Mouse (Mus musculus) hindlimb bud, embryonic 11.5 days (tissue): ENCODE measurements around the gene Pwp1.
"Not testable (repeated sequence)": the region's sequence is repeated elsewhere in the genome, so short reads cannot be mapped to it uniquely, and the experiment has no call there.

ENCODE experiments used
- DNase-seq: peaks from one replicate; pipeline ENCODE4 v3.0.0-alpha.2; 2012; ENCODE audit warnings: low read depth, low spot score; ENCODE audit errors: extremely low spot score

Pwp1 gene

GRCm38 (mm10) chr10:85829085-85829853, at the start of gene Pwp1:
Gene Pwp1 (plus strand): TSS chr10:85829494.
- not testable (repeated sequence) for DNase-seq

- DNase-seq, result not testable (repeated sequence)
Observed at GRCm38 (mm10) chr10:85822143-85822696, 7.1 kb upstream of the Pwp1 start.

DNA sequence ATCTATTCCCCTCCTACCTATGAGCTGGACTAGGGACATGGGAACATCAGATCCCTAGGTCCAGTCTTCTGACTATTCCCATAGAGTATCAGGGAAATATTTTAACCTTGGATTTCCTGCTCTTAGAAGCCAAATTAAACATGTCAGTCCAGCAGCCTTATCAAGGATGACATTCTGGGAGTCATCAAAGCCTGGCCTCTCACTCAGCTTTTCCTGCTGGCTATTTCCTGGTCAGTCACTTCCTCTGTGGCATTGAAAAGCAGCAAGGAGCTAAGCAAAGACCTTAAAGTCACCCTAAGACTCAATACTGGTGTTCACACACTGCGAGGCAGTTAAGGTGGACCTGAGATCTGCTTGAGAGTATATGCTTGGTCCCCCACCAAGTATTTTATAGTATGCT, 5.5 kb upstream of the Pwp1 start:
- DNase-seq, result not testable (repeated sequence)

GRCm38 (mm10) chr10:85828722-85829084, 591 bp upstream of the Pwp1 start:
- DNase-seq, result not testable (repeated sequence)

- DNase-seq, result no peak
Observed at GRCm38 (mm10) chr10:85846105-85846862, 17.0 kb downstream of the Pwp1 start.

GRCm38 (mm10) chr10:85871698-85872478, 42.6 kb downstream of the Pwp1 start:
- peak; percentile 56 for DNase-seq

- DNase-seq, result no peak
Observed at GRCm38 (mm10) chr10:85872479-85872773, 43.1 kb downstream of the Pwp1 start.

DNA sequence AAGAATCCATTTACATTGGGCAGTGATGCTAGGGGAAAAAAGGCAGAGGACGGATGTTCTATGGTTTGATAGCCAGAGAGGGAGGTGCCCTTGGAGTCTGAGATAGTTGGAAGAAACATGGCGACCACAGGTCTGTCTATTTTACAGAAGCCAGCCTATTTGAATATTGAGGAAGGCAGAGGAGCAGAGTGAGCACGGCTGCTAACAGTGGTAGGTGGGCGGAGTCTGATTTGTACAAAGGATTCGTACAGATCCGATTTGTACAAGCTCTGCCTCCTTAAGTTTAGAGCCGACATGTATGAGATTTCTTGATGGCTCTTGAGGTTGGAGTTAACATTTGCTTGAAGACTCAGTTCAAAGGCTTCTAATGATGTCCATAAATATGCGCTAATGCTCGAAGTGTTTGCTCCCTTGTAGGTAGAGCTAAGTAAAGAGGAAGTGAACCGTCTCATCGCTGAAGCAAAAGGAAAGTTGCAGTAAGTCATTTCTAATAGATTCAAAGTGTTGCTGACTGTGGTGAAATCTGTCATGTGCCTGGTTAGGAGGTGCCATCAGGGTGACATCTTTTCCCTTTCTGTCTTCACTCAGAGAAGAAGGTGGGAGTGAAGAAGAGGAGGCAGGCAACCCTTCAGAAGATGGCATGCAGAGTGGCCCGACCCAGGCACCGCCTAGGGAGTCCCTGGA, 44.7 kb downstream of the Pwp1 start:
- no peak for DNase-seq

GRCm38 (mm10) chr10:85875812-85876211, 46.5 kb downstream of the Pwp1 start:
- DNase-seq, result no peak

- no peak for DNase-seq
Observed at GRCm38 (mm10) chr10:85879886-85880486, 50.7 kb downstream of the Pwp1 start.

GRCm38 (mm10) chr10:85916498-85917309, 87.4 kb downstream of the Pwp1 start, which contains the start of gene Prdm4:
Gene Prdm4 (minus strand): TSS chr10:85917142.
- peak; percentile 94 for DNase-seq

DNA sequence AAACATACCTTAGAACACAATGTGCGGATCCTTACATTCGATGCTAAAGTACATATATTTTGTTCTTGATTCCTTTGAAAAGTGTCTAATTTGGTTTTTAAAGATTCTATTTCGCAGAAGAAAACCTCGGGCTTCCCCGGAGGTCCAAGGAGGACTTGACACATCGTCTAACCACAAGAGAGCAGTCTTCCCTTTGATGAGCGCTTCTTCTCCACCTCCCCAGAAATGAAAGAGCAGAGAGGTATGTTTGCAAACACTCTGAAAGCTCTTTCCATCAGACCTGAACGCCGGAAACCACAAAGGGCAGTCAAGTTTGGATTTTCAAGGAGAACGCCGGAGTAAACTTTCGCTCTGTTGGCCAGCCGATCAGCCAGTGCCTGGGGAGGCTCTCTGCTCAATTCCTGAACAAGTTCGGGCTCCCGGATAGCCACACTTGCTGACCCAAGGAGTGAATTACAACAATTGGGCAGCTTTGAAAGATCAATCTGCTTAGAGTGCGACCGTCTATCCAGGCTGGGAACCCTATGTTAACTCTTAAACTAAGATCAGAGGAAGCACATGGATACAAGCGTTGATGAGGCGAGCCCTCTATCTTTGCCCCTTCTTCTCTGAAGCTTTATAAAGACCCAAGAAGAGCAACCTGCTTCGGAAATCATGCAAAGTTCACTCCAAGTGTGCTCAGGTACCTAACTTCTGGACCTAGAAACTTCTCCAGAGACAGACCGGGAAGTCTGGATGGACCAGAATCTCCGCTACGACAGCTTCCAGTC, 98.6 kb downstream of the Pwp1 start, which contains the start of gene Ascl4:
TSS of gene Ascl4 (plus strand) at position 6 of the 770 bp plus-strand sequence.
- DNase-seq, result no peak

GRCm38 (mm10) chr10:85928499-85929207, 99.4 kb downstream of the Pwp1 start:
- no peak for DNase-seq

DNA sequence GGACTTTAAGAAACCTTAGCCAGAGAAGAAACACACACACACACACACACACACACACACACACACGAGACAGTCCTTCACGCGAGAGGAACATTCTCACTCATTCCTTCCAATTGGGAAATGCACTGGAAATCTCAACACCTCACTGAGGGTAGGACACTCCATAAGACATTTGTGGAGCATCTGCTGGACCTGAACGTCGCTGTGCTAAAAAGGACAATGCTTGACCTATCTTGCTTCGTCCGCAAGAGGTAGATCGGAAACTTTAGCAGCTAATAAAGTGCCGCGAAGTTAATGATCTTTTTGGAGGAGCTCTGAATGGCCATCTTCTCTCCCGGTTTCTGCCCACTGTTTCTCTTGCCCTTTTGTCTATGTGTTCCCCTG, 99.9 kb downstream of the Pwp1 start:
- no peak for DNase-seq

- DNase-seq, result no peak
Observed at GRCm38 (mm10) chr10:85929962-85930361, 100.7 kb downstream of the Pwp1 start.

GRCm38 (mm10) chr10:85936280-85936965, 107.1 kb downstream of the Pwp1 start:
- no peak for DNase-seq
